Comparison of ENCODE assay signal across 20 mouse cellular contexts in the genomic region with DNA sequence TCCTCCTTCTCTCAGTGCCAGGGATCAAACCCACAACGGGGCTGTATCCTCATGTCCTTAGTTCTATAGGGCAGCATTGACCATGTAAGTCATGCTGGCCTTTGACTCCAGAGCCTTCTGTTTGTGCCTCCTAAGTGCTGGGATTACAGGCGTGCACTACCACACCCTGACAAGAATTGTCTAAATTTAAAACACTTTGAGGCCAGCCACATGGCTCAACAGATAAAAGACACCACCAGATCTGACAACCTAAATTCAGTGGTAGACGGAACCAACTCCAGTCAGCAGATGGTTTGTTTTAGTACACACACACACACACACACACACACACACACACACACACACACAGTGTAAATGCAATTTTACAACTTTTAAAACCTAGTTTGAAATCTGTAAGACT. TPM values are rescaled to one million over a fixed set of nuclear protein-coding genes. Genes with fewer than 3 reads are reported as not detected.
"Had no signal": no experiment of that assay in that cellular context is flagged by ENCODE, and none has a peak within 500 bp of the region (broad histone marks: within the 10 kb centered on the region; RNA-seq: fewer than 3 reads in every experiment).

No protein-coding gene starts in this region.

- DNase-seq: kidney, adult 18-20 months; kidney, postnatal 14 days; lung, adult 2 months; lung, postnatal 4 days; right cerebral cortex, postnatal 25 days; thymus, postnatal 36 days had no signal

- H3K36me3 ChIP-seq: intestine, embryonic 15.5 days; kidney, embryonic 15.5 days; limb, embryonic 10.5 days; midbrain, embryonic 13.5 days had no signal

- ATAC-seq: intestine, embryonic 15.5 days; lung, postnatal 0 days; midbrain, embryonic 13.5 days had no signal

- H3K27me3 ChIP-seq: intestine, embryonic 15.5 days; kidney, embryonic 15.5 days; midbrain, embryonic 13.5 days had no signal

- H3K4me2 ChIP-seq: intestine, embryonic 15.5 days; kidney, embryonic 15.5 days; midbrain, embryonic 13.5 days had no signal

- H3K9me3 ChIP-seq: intestine, embryonic 15.5 days; kidney, embryonic 15.5 days; limb, embryonic 10.5 days; midbrain, embryonic 13.5 days had no signal

- H3K4me1 ChIP-seq: intestine, embryonic 15.5 days; kidney, embryonic 15.5 days; limb, embryonic 10.5 days; midbrain, embryonic 13.5 days had no signal

- H3K27ac ChIP-seq: intestine, embryonic 15.5 days; kidney, embryonic 15.5 days; left cerebral cortex, adult 2 months; limb, embryonic 10.5 days; midbrain, embryonic 13.5 days had no signal

- H3K4me3 ChIP-seq: intestine, embryonic 15.5 days; kidney, embryonic 15.5 days; left cerebral cortex, adult 2 months; limb, embryonic 10.5 days; megakaryocyte, embryonic 14.5 days; midbrain, embryonic 13.5 days had no signal

- H3K9ac ChIP-seq: intestine, embryonic 15.5 days; kidney, embryonic 15.5 days; midbrain, embryonic 13.5 days had no signal

RNA-seq across cellular contexts. Expression of a gene that starts 12.2 kb away (rescaled TPM):
- polyA plus RNA-seq: kidney, embryonic 15.5 days; large intestine, adult 2 months; limb, embryonic 10.5 days; thymus, postnatal 0 days had no signal

RNA-seq across cellular contexts. Expression of a gene that starts 24.2 kb away (rescaled TPM):
- total RNA-seq: layer of hippocampus, postnatal 14 days; left cerebral cortex, adult 2 months; left cerebral cortex, postnatal 14 days; midbrain, postnatal 0 days had no signal
- polyA plus RNA-seq: limb, embryonic 10.5 days; lung, adult 2 months; lung, postnatal 0 days; midbrain, embryonic 13.5 days; midbrain, postnatal 0 days; neural tube, embryonic 14.5 days; small intestine, adult 2 months; thymus, postnatal 0 days had no signal
